In genomic region chr1:164453739-164454138, GRCm38 (mm10) we compare ENCODE assay signal across 10 mouse cellular contexts. TPM values are rescaled to one million over a fixed set of nuclear protein-coding genes. Genes with fewer than 3 reads are reported as not detected.
A peak's percentile ranks its signal among the peaks of the same experiment; 100 is the strongest.
DNase-seq lines count a peak whose midpoint lies in the region; ATAC-seq and TF ChIP-seq lines count a peak whose summit lies in the region.
"Had no signal": no experiment of that assay in that cellular context is flagged by ENCODE, and none has a peak within 500 bp of the region (broad histone marks: within the 10 kb centered on the region; RNA-seq: fewer than 3 reads in every experiment).

No protein-coding gene starts in this region.

- H3K36me3 ChIP-seq in heart, adult 2 months (ENCODE audit: control insufficient read depth, insufficient read depth, low read length): peaks cover 31% of the 10 kb centered on the region
- peaks cover 4% of the 10 kb centered on the region; the same call in 1 of the 2 replicates for H3K36me3 ChIP-seq in lung, embryonic 16.5 days (ENCODE audit: control insufficient read depth, insufficient read depth, low read length)
- H3K36me3 ChIP-seq: limb, embryonic 13.5 days had no signal

- H3K9me3 ChIP-seq in lung, embryonic 16.5 days (ENCODE audit: control insufficient read depth, low read length): no peaks in the 10 kb centered on the region
- H3K9me3 ChIP-seq: limb, embryonic 13.5 days had no signal

- intact Hi-C loops in heart, adult 2 months (cut with DNase I): loop anchor here (2.0 kb wide), 1 partner anchor 443 kb away; no protein-coding TSS in a partner anchor

- H3K4me3 ChIP-seq in heart, adult 2 months: peak overlapping the region; percentile 3; the same call in 1 of the 2 replicates
- H3K4me3 ChIP-seq in lung, embryonic 16.5 days (ENCODE audit: low read length): no peak overlapping the region
- H3K4me3 ChIP-seq: limb, embryonic 13.5 days had no signal

- no peak for TF ChIP-seq EP300 in heart, adult 2 months (IDR thresholded peaks at IDR 0.05; ENCODE audit: insufficient read depth, low read depth, low read length)

- no peaks in the 10 kb centered on the region; the same call in 1 of the 2 replicates for H3K27me3 ChIP-seq in heart, adult 2 months (ENCODE audit: control insufficient read depth, insufficient read depth, low read length)
- peaks cover 27% of the 10 kb centered on the region for H3K27me3 ChIP-seq in lung, embryonic 16.5 days (ENCODE audit: control insufficient read depth, insufficient read depth, low read depth, low read length)

- no peak for ATAC-seq in lung, embryonic 16.5 days (ENCODE audit: low read depth)
- ATAC-seq in megakaryocyte progenitor cell, adult 5-6 weeks (replicated peaks; ENCODE audit: poor library complexity): peak; percentile 35

- DNase-seq in heart, adult 2 months: peak in 1 of 2 experiments; percentile 16
- DNase-seq in heart, adult 18-20 months: no peak
- no peak for DNase-seq in lung, adult 18-20 months
- DNase-seq in thymus, postnatal 0 days (ENCODE audit: low spot score): peak; percentile 91
- DNase-seq in urinary bladder, postnatal 4 days (ENCODE audit: low spot score in 2 of 2): no peak
- DNase-seq in gastrocnemius, postnatal 4 days (ENCODE audit: low spot score in 2 of 2): no peak
- DNase-seq: adrenal gland, postnatal 10 days had no signal

- peak overlapping the region; percentile 5; the same call in 1 of the 2 replicates for H3K4me2 ChIP-seq in lung, embryonic 16.5 days (ENCODE audit: low read depth, low read length)

- peaks cover 8% of the 10 kb centered on the region for H3K4me1 ChIP-seq in heart, adult 2 months (ENCODE audit: control insufficient read depth, insufficient read depth, low read length)
- peaks cover 5% of the 10 kb centered on the region; the same call in 1 of the 2 replicates for H3K4me1 ChIP-seq in lung, embryonic 16.5 days (replicated peaks; ENCODE audit: control insufficient read depth, insufficient read depth, low read length)

- 38% methylated on average over 5 of the region's 5 CpGs for WGBS in heart, adult 2 months
- WGBS in lung, embryonic 16.5 days: 75% methylated on average over 5 of the region's 5 CpGs

- no peak for TF ChIP-seq CTCF in heart, adult 2 months (IDR thresholded peaks at IDR 0.05)

- no peak for TF ChIP-seq POLR2A in heart, adult 2 months (IDR thresholded peaks at IDR 0.05; ENCODE audit: insufficient read depth, low read depth, low read length)

- no peak overlapping the region for H3K9ac ChIP-seq in heart, adult 2 months (ENCODE audit: low read depth, low read length)
- H3K9ac ChIP-seq in lung, embryonic 16.5 days (ENCODE audit: low read length): no peak overlapping the region
- H3K9ac ChIP-seq: limb, embryonic 13.5 days had no signal

- no peaks in the 10 kb centered on the region; the same call in 1 of the 2 replicates for H3K79me2 ChIP-seq in heart, adult 2 months (replicated peaks; ENCODE audit: control insufficient read depth, insufficient read depth, low read length)

- peak overlapping the region; percentile 43 for H3K27ac ChIP-seq in heart, adult 2 months
- no peak overlapping the region for H3K27ac ChIP-seq in lung, embryonic 16.5 days (ENCODE audit: low read length)
- H3K27ac ChIP-seq: limb, embryonic 13.5 days had no signal

RNA-seq across cellular contexts. Expression of gene Atp1b1, which starts 4.4 kb away (rescaled TPM):
- total RNA-seq in heart, adult 2 months (2021): 100 to 1,000 TPM; 328 to 391 TPM
- polyA plus RNA-seq in heart, adult 2 months (2012; rRNA removed): 136 and 178 TPM in 2 replicates
- total RNA-seq in heart, adult 18-20 months (2021): 100 to 1,000 TPM; 312 to 314 TPM
- 135 and 154 TPM in 2 replicates for polyA plus RNA-seq in lung, embryonic 16.5 days (2015; fragmentation: Nextera tagmentation; extraction: Ambion mirVana)
- 10.5 and 11.8 TPM in 2 replicates for total RNA-seq in megakaryocyte progenitor cell, adult 5-6 weeks (2015)
- 7.9 and 15.2 TPM in 2 replicates for total RNA-seq in megakaryocyte progenitor cell, adult 5-6 weeks (2017)
- polyA plus RNA-seq in thymus, postnatal 0 days (2015; fragmentation: Nextera tagmentation; extraction: Ambion mirVana): 53.7 and 60.1 TPM in 2 replicates
- 10 to 100 TPM; 61.7 to 77.4 TPM for total RNA-seq in gastrocnemius, postnatal 4 days (2021)
